Mouse (Mus musculus) gastrocnemius, postnatal 25 days (tissue): Measurements from ENCODE around the gene Cnpy2. TPM values are rescaled to one million over a fixed set of nuclear protein-coding genes. Genes with fewer than 3 reads are reported as not detected.
A peak's percentile ranks its signal among the peaks of the same experiment; 100 is the strongest.
"Not testable (repeated sequence)": the region's sequence is repeated elsewhere in the genome, so short reads cannot be mapped to it uniquely, and the experiment has no call there.

ENCODE experiments used
- DNase-seq: peaks from one replicate; pipeline ENCODE4 v3.0.0; 2022
- total RNA-seq, 2 experiments: library from RNA; stranded (reverse); gene quantifications; 1 replicate in 1 of 2; 2 replicates in 1 of 2; pipeline ENCODE4 v1.2.3; 2021

Gene Cnpy2
- total RNA-seq, 2 experiments from 2014 or later, result 45.5 to 47.9 TPM

DNA sequence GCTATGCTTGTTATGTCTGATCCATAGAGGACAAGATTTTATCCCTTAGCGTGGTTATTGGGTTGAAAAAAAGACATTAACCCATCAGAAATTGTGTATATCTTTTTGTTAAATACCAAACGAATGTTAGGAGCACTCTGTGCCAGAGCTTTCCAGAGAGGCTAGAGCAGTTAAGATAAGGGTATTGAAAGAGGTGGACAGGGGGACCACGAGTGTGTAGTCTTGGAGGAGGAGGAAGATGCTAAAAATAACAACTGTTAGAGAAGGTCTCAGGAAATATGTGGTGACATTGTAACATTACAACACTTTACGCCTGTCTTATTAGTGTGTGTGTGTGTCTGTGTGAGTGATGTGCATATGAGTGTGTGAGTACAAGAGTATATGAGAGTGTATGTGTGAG lies 11.4 kb upstream of the Cnpy2 start:
- no peak for DNase-seq

DNA sequence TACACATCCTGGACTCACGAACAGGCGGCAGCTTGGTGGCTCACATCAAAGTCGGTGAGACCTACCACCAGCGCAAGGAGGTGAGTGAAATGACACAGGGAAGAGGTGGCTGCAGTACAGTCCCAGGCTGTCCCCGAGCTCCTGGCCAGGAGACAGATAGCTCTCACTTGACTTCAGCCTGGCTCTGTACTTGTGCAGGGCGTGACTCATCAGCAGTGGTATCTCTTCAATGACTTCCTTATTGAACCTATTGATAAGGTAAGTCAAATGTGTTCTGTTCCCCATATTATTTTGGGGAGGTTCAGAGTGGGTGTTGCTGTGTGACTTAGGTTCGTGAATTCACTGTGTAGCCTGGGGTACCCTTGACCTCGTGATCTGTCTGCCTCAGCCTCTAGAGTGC lies 6.7 kb upstream of the Cnpy2 start:
- DNase-seq, result no peak

DNA sequence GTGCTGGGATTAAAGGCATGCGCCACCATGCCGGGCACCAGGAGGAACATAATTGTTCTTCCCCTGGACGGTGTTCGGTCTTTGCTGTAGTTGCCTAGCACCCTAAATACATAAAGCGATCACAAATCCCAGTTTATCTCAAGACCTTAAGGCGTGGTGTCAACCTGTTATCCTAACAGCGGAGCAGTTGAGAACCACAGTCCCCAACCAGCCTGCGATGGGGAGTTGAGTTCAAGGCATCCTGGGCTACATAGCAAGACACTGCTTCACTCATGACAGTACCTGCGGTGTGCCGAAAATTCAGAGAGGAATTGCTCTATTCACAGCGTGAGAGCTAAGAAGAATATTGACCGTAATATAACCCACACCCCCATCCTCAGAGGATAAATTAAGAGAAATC lies 618 bp upstream of the Cnpy2 start:
- no peak for DNase-seq

DNA sequence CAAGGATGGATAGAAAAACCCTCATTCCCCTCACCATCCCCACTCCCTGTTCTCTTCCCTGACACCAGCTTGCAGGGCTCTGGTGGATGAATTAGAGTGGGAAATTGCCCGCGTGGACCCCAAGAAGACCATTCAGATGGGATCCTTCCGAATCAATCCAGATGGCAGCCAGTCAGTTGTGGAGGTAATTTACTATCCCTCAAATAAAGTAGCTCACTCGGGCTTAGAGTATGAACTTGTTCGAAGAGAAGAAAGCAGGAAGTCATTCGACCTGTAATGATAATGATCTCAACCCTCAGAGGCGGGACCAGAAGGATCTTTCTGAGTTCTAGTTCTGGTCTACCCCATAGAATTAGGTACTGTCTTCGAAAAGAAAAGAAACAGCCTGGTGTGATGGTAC lies 1.3 kb downstream of the Cnpy2 start:
- no peak for DNase-seq

DNA sequence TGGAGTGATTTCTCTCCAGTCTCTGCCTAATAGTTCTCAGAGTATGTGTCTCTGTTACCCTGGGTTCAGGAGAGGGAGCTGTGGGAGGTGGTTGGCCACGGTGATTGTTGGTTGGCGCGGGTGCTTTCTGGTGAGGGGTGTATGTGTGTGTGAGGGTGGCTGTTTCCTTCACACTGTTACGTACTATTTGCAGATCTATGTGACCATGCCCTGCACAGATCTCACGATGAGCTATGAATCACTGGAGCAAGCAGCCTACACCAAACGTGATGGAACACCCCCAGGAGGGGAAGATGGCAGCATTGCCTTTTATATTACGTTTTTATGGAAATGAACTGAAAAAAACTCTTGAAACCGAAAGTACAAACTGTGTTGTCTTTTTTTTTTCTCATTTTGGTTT lies 4.6 kb downstream of the Cnpy2 start:
- no peak for DNase-seq

DNA sequence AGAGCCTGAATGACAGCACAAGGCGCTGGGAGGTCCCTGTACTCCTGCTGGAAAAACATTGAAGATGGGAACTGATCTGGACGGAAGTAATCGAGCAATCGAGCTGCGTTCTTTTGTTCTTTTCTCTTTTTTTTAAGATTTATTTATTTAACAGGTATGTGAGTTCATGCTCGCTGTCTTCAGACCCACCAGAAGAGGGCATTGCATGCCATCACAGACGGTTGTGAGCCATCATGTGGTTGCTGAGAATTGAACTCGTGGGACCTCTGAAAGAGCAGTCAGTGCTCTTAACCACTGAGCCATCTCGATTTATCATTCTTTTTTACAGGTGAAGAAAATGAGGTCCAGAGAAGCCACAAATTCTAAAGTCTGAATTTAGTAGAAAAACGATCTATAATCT lies 5.4 kb downstream of the Cnpy2 start:
- DNase-seq, result no peak

DNA sequence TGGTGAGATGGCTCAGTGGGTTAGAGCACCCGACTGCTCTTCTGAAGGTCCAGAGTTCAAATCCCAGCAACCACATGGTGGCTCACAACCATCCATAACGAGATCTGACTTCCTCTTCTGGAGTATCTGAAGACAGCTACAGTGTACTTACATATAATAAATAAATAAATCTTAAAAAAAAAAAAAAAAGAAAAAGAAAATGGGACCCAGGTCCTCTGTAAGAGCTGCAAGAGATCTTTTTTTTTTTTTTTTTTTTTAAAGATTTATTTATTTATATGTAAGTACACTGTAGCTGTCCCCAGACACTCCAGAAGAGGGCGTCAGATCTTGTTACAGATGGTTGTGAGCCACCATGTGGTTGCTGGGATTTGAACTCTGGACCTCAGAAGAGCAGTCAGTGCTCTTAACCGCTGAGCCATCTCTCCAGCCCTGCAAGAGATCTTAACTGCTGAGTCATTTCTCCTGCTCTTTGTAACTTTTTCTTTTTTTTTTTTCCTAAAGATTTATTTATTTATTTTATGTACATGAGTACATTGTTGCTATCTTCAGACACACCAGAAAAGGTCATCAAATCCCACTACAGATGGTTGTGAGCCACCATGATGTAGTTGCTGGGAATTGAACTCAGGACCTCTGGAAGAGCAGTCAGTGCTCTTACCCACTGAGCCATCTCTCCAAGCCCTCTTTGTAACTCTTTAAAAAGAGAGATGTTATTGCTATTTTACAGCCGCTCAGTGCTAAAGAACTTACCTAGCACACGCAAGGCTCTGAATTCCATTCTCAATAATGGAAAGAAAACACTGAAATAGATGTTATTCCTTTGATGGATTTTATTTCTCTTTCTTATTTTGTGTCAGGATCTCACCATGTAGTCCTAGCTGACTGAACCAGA lies 10.3 kb downstream of the Cnpy2 start:
- not testable (repeated sequence) for DNase-seq

DNA sequence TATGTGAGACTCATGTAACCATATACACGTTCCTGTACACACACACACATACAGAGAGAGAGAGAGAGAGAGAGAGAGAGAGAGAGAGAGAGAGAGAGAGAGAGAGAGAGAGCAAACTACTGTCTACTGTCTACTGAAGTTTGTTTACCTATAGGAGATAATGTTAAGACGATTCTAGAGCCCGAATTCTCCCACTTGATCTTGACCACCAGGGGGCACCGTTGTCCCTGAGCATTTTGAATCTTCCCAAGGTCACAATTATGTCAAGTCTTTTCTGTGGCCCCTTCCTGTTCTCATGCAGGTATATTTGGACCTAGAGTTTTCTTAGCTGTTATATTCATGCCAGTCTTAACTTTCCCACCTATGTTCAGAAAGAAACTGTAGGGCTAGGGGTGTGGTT lies 13.3 kb downstream of the Cnpy2 start:
- DNase-seq, result peak; percentile 47

DNA sequence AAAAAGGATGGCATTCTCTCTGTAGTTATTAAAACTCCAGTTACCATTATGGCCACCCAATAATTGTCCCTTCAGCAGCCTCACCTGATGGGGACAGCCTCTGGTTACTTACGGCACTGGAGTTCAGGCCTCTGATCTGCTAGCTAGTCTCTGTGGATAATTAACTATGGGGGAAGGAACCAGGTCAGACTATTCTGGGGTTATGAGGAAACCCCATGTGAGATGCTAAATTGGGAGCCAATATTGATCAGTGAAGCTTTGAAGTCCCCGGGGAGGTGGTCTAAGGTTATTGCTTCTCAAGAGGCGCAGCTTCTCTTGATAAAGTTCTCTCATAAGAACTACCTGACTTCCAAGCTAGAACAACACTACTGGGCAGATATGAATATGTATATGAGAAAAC lies 13.9 kb downstream of the Cnpy2 start:
- DNase-seq, result no peak

DNA sequence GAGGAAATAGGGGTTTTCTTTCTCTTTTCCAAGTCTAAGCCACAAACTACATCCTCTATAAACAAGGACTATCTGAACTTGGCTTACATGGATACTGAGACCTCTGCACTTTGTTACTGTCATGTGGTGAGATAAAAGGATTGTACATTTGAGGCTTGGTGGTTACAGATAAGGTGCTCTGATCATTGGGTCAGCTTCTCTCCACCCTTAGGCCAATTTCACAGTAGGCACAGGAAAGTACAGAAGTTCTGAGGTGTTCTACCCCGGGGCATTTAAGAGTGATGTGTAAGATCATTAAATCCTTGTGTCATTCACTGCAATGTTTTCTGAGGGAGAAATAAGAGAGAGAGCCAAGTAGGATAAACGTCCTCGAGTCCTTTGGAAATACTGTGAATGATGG lies 14.3 kb downstream of the Cnpy2 start:
- DNase-seq, result no peak

DNA sequence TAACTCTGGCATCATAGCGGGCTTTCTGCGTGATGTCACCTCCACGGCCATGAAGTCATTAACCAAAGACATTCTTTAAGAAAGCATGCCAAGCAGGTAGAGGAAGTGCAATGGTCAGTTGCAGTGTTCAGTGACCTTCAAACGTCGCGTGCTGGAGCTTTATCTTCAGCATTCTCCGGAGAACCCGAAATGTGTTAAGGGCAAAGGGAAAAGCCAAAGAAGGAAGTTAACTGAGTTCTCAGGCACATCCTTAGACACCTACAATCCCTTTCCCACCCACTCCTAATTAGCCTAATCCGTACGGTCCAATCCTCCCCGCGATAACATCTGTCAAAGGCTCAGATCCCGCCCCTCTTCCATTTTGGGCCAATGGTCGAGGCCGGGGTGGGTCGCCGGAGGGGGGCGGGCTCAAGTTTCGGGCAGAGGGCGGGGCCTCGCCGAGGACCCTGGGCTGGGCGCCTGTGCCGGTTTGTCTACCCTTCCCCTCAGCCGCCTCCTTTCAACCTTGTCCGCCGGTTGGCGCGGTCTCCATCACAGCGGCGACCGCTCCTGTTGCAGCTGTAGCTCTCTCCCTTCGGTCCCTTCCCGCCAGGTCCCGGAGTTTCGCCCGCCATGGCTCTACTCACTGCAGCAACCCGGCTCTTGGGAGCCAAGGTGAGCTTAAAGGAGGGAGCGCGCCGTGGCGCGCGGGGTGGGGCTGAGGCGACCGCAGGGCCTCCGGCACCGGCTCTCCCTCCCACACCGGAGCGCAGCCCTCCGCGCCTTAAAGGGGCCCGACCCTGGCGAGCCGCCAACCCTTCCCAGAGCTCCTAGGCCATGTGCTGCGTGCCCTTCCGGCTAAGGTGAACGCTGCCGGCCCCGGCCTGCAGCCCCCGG lies 15.3 kb downstream of the Cnpy2 start, which contains the start of gene Cs:
Cs (plus strand) TSS at position 429 of the 876 bp plus-strand sequence.
- DNase-seq, result peak; percentile 98

DNA sequence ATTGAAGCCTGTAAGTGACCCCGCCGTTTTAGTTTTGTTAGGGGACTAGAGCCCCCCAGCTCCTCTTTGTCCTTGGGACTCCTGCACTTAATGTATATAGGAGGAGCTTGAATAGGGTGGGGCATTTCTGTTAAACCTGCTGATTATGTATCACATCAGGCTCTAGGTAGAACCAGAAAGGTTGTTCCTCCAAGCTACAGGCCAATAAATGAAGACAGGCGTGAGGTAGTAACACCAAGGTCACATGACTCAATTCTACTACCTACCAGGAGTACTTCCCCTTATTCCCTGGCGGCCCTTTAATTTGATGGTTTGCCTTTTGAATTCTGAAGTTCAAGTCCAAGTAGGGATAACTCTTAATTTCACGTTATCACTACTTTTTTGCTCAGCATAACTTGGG lies 16.2 kb downstream of the Cnpy2 start:
- no peak for DNase-seq

DNA sequence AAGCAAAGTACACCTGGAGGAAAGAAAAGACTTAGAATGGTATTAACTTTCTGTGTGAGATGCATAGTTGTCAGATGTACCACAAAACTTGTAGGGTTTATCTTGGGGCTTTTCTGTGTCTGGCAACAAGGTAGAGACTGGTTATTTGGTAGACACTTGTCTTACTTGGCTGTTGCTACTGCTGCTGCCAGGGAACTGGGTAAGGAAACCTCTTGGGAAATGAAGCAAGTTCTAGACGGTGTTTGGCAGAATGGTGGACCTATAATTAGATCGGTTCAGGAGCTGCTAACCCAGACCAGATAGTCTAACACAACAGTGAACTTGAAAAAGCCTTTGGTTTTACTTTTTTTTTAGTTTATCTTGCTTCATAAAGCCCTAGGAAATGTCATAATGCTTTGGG lies 16.7 kb downstream of the Cnpy2 start:
- peak; percentile 42 for DNase-seq

DNA sequence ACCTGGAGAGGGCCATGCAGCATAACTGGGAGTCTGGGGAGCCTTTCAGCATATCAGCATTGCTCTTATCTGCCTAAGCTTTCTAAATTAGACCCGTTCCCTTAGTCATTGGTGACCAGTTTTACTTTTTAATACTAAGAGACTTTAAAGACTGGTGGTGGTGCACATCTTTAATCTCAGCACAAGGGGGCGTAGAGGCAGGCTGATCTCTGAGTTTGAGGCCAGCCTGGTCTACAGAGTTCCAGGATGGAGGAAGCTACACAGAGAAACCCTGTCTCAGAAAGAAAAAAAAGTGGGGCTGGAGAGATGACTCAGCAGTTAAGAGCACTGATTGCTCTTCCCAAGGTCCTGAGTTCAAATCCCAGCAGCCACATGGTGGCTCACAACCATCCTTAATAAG lies 18.0 kb downstream of the Cnpy2 start:
- DNase-seq, result no peak

DNA sequence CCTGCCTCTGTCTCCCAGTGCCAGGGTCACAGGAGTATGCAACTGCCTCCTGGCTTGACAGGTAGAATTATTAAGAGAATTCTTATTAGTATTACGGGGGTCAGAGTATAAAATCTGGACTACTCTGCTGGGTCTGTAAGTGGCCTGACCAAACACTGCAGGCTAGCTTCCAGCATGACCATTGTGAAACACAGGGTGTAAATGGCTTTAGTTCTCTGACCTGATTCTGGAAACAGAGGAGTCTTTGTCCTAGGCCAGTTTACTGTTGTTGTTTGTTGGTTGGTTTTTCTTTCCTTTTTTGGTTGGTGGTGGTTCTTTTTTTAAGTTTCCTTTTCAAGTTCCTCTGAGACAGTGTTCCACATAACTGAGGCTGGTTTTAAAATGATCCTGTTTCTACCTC lies 21.2 kb downstream of the Cnpy2 start:
- DNase-seq, result no peak

DNA sequence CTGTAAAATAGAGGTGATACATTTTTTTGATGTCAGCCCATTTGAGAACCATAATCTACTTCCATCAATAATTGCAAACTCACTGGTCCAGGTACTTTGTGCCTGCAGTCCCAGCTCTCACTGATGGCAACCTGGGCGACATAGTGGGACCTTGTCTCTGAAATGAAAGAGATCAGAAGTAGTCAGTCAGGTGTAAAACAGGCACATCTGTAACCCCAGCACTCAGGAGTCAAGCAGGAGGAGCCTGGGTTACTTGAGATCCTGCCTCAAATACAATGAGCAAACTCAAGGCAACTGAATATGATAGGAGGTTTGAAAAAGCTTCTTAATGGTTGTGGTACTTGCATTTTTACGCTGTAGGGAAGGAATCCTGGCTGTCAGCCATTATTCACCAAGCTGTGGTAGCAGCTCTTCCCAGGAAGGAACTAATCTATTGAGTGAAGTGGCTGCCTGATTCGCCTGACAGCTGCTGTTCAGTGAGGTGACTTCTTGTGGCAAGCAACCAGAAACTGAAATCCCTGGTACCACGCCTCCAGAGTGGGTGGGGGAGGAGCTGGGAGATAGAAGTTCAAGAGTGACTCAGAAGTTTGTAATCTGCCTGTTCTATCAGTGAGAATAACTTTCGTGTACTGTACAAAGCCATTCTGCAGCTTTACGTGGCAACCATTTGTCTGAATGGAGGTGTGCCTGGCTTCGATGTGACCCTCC lies 22.5 kb downstream of the Cnpy2 start:
- peak; percentile 78 for DNase-seq

DNA sequence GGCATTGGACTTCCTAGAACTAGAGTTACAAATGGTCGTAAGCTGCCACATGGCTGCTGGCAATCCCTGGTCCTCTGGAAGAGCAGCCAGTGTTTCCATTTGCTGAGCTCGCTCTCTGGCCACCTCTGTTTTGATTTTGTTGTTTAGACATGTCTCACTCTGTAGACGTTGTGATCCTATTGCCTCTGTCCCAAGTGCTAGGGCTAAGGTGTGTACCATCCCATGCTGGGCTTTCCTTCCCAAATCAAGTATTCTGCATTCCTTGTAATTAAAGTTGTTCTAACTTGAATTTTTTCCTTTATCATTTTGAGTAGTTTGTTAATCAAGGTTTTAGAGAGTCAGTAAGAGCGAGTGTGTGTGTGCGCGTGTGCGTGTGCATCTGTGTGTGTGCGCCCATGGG lies 25.3 kb downstream of the Cnpy2 start:
- DNase-seq, result no peak

DNA sequence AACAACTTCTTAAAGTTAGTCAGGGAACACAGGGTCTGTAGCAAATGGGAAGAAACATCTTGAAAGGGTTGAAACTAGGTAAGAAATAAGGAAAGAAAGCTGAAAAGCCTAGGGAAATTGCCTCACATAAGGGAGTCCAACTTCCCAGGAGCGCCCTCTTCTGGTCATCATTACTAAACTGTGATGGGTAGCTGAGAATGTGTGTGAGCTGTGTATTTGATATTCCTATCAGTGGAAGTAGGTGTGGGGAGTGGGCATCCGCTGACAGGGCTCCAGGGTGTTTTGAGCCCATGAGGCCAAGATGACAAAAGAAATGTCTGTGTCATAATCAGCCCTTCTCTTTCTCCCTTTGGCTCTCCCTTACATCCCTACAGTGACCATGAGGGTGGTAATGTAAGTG lies 36.5 kb downstream of the Cnpy2 start:
- DNase-seq, result no peak

DNA sequence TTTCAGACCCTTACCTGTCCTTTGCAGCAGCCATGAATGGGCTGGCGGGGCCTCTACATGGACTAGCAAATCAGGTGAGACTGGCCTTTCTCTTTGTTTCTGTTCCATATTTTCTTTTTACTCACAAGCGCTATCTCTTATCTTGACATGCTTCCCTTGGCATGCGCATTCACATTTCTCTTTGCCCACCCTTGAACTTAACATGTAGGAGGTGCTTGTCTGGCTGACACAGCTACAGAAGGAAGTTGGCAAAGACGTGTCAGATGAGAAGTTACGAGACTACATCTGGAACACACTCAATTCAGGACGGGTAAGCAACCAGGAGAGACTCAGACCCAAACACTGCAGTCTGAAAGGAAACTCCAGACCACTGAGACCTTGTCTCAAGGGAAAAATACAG lies 37.0 kb downstream of the Cnpy2 start:
- no peak for DNase-seq

DNA sequence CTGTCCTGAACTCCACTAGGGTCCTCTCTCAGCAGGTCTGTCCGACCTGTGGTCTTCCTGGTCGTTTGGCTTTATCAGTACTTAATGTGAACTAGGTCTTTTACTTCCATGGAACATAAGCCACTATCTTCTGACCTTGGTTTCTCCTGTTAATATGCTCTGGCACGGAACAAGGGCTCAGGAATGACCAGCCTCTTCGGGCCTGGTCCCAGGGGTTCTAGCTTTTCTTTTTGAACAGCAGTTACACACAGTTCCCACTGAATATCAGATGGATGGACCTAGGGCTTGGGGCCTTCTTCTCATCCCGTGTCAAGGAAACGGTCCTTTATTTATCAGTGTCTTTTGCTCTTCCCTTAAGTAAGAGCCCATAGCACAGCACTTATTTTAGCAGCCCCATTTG lies 39.6 kb downstream of the Cnpy2 start:
- no peak for DNase-seq

DNA sequence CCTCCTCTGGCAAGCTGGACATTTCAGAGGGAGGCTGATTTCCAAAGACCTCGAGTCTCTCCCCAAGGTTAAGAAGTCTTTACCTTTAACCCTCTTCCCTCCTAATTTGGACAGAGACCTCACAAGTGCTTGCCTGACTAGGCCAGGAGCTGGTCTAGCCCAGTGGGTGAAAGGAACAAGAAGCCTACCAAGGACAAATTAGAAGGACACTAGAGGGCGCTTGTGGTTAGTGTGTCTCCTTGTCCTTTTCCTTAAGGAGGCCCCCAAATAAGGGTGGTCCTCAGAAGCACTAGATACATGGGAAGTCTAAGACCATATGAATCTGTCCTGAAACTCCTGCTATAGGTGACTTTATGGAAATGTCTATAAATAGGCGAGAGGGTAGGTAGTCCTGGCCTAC lies 40.3 kb downstream of the Cnpy2 start:
- DNase-seq, result no peak

DNA sequence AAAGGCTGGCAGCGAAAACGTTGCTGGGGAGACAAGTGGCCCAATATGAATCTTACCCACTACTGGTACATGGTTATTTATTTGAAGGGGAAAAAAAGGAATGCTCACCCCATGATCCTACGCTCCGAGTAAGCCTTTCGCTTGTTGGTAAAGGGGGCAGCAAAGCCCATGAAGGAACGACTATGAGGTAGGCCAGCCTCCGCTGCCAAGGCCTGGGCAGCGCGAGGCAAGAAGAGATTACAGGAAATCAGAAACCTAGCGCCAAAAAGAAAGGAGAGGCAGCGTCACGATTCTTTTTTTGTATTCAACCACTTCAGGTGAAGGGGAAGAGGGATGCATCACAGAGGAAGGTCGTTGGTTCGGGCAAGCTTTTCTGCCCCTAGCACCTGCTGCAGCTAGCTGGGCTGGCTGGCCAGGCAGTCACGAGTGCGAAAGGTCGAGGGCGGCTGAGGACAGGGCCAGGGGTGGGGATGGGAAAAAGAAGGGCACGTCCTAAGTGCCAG lies 45.7 kb downstream of the Cnpy2 start:
- DNase-seq, result peak; percentile 85
